Mouse (Mus musculus): ENCODE data around the gene Mtrf1.
A peak's percentile ranks its signal among the peaks of the same experiment; 100 is the strongest.
"Not testable (repeated sequence)": the region's sequence is repeated elsewhere in the genome, so short reads cannot be mapped to it uniquely, and the experiment has no call there.

Mtrf1 gene

GRCm38 (mm10) chr14:79397321-79398122 is at the start of gene Mtrf1:
TSS of gene Mtrf1 (plus strand) at chr14:79397772.
- peak; percentile 89 for DNase-seq (ENCODE audit: low read depth)

GRCm38 (mm10) chr14:79358055-79358454 is 39.5 kb upstream of the Mtrf1 start:
- no peak for DNase-seq (ENCODE audit: low read depth)

DNA sequence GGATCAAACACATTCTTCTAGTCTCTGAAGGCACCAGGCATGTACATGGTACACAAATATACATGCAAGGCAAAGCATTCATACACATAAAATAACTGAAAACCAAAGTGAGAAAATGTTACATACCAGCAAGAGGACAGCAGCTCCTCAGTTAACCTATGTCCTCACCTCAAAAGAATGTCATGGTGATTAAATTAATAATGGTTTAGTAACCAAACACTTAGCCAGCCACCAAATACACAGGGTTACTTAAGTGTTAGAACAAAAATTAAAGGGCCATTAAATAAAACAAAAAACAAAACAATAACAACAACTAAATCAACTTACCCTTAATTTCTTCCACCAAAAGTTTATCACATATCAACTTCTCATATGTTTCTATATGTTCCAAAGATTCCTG is 20.5 kb upstream of the Mtrf1 start:
- no peak for DNase-seq (ENCODE audit: low read depth)

GRCm38 (mm10) chr14:79383120-79383519 is 14.5 kb upstream of the Mtrf1 start:
- no peak for DNase-seq (ENCODE audit: low read depth)

GRCm38 (mm10) chr14:79388304-79388703 is 9.3 kb upstream of the Mtrf1 start:
- no peak for DNase-seq (ENCODE audit: low read depth)

DNA sequence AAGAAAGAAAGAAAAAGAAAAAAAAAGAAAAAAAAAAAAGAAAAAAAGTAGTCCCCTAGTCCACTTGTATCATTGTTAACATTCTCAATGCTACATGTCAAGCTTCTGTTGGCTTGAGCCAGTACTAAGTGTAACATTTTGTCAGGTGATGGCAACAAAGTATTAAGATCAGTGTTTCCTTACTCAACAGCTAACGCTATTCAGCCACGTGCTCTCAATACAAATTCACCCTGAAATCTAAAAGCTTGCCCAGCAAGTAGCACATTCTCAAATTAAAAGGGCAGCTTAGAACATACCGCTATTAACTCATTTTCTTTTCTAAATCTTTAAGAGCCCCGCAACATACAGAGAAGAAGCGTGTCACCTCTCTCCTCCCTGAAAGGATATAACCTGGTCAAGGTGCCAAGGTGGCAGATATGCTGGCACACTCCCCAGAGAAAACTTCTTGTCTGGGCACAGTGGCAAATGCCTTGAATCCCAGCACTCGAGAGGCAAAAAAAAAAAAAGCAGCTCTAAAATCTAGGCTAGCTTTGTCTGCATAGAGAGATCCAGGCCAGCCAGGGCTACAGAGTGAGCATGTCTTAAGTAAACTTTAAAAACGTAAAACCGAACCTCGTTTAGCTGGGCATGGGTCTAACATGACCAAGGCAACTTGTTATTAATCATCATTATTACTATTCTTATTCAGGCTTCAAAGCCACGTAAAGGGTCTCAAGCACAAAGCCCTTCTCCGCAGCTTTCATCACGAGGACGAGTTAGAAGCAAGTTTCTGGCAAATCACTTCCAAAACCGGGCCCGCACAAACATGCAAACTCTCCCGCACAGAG is 7.9 kb upstream of the Mtrf1 start:
- DNase-seq (ENCODE audit: low read depth), result no peak

DNA sequence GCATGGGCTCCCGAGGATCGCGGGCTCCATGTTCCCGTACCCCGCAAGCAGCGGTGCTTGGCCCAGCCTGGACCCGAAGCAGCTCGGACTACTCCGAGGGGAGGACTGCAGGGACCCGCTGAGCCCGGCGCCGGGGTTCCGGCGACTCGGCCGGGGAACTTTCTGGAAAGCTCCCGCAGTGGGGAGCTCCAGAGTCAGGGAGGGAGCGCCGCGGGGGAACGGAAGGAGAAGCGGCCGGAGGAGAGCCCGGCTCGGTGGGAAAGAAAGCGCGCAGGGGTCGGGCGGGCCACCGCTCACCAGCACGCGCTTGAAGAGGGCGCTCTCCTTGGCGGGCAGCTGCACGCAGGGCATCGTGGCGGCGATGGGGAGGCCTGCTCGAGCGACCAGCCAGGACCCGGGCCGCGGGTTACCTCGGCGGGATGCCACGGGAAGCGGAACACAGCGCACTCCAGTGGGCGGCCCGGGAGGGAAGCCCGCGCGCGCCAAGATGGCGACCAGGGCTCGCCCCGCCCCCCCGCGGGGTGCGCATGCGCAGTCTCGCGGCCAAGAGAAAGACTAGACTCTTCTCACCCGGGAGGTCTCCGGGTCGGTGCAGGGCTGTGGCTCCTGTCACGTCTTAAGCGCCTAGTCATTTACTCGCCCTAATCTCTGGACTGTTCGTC is 7.2 kb upstream of the Mtrf1 start, which contains the start of gene Naa16:
Naa16 (minus strand) TSS at position 514 of the 662 bp plus-strand sequence.
- peak; percentile 97 for DNase-seq (ENCODE audit: low read depth)

DNA sequence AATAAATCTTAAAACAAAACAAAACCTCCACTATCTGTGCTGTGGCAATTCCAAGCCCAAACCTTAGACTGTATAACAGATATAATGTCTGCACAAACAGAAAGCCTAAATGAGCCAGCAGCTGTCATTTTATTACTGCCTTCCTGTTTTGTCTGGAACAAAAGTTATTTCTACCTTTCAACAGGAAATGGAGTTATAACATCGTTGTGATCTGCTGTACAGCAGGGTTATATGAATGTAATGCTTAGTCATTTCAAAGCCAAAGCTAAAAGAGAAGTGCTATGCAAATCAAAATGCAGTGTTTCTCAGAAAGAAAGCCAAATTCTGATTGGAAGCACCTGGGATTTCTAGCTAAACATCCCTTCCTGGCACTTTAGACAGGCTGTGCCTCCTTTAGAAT is 4.3 kb upstream of the Mtrf1 start:
- DNase-seq (ENCODE audit: low read depth), result peak; percentile 79

DNA sequence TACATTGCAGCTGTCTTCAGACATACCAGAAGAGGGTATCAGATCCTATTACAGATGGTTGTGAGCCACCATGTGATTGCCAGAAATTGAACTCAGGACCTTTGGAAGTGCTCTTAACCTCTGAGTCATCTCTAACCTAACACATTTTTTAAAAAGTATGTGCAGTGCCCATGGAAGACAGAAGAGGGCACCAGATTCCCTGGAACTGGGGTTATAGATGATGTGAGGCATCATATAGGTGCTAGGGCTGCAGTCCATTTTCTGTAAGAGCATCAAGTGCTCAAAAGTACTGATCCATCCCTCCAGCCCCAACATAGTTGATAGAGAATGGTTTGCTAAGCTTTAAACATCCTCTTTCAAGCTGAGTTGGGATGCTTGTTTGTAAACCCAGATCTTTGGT is 3.0 kb upstream of the Mtrf1 start:
- DNase-seq (ENCODE audit: low read depth), result peak; percentile 92

DNA sequence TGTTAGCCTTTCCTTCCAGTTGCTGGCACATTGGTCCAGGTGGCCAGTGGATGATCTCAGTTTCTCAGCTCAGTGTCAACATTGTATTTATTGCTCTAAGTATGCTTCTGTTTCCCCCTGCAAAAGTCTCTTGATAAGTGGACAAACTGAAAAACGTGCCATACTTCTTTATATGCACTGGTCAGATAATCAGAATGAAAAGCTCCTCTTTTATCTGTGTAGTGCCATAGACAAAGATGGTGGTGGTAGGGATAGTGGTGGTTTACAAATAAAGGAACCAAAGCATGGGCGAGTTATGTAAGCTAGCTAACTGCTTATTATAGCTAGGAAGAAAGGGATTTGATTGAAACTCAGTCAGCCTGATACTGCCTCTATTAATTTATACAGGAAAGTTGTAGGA is 10.1 kb downstream of the Mtrf1 start:
- no peak for DNase-seq (ENCODE audit: low read depth)

DNA sequence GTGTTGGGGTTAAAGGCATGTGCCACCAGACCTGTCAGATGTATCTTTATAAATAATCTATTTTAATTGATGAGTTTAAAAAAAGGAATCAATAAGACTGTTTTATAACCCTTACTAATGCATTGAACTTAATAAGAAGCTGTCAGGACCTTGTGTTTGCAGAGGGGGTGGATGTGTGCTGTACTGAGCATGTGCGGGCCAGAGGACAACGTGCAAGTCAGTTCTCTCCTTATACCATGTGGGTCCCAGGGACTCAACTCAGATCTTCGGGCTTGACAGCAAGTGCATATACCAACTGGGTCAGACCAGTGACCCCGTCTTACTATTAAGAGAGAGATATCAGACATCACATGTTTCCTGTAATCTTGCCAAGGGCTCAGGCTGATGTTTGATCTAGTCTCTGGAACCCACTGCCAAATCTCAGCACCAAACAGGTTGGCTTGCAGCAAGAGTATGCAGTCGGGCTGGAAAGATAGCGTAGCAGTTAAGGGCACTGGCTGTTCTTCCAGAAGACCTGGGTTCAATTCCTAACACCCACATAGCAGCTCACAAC is 11.8 kb downstream of the Mtrf1 start:
- DNase-seq (ENCODE audit: low read depth), result no peak

DNA sequence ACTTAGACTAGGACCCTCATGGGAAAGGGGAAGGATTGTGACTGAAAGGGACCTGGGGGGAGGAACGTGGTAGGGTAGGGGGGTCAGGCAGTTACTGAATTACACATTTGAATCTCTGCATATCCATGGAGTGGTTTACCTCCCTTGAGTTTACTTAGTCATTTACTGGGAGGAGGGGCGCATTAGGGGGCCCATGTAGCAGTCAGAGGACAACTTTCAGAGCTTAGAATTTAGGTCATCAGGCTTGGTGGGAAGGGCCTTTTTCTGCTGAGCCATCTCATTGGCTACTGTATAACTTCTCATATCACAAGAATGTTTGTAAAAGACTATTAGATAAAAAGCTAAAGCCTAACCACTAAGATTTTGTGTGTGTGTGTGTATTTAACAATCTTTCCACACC is 13.1 kb downstream of the Mtrf1 start:
- no peak for DNase-seq (ENCODE audit: low read depth)

GRCm38 (mm10) chr14:79413121-79413520 is 15.5 kb downstream of the Mtrf1 start:
- DNase-seq (ENCODE audit: low read depth), result no peak

DNA sequence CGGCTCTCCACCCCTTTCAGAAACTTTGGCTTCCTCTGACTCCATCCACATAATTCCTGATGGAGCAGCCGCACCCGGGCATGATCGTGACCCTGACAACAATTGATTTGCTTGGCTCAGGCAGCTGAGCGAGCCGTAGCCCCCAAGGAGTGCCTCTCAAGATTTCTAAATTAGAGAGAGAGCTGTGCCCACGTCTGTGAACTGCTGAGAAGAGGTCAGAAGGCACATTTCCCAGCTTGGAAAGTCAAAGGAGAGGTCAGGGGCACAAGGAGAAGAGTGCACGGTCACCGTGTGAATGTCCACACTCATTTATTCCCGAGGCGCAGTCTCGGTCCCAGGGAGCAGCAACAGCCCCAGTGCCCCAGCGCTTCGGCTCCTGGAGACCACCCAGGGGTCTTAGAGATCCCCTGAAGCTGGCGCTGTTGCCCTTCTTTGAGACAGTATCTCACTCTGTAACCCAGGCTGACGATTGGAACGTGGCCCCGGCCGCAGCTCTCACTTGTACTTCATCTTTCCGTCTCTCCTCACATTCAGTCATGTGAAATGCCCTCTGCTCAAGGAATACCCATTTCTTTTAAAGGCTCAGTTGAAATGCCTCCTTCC is 22.6 kb downstream of the Mtrf1 start:
- no peak for DNase-seq (ENCODE audit: low read depth)

- DNase-seq (ENCODE audit: low read depth), result peak; percentile 97
Measured at GRCm38 (mm10) chr14:79425979-79426729, 28.6 kb downstream of the Mtrf1 start, which contains the start of gene Kbtbd7. TSS of gene Kbtbd7 (plus strand) at chr14:79426511.

GRCm38 (mm10) chr14:79426730-79427365 is 29.3 kb downstream of the Mtrf1 start:
- not testable (repeated sequence) for DNase-seq (ENCODE audit: low read depth)

DNA sequence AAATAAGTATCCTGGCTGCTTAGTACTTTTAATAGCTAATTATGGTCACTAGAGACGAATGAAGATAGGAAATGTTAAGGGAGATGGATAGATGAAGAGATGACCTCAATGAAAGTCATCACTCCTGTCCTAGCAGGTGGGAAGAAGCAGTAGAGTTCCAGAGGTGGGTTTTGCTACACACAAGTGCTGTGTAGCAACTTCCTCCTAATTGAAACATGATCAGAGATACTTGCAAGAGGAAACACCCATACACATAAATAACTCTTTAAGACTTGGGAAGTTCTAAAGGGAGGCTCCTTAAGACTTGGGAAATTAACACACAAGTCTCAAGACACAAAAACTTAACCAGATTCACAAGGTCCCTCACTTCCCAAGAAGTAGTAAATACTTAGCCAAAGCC is 36.5 kb downstream of the Mtrf1 start:
- DNase-seq (ENCODE audit: low read depth), result no peak

DNA sequence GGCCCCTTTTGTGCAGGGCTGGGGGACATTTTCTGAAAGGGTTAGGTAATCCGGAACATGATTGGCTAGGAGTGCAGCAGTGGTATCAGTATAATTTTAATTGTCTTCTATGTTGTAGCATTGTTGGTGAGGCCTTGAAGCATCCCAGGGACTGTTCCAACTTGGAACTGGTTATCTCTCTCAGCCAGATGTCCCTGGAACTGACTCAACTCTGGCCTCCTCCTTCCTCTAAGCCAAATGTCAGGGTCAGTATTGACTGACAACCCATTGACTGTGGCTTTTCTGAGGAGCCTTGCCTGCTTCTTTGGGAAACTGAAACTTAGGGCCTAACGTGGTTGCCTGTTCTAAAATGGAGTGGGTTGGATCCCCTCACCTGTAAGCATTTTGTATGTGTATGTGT is 43.1 kb downstream of the Mtrf1 start:
- no peak for DNase-seq (ENCODE audit: low read depth)

GRCm38 (mm10) chr14:79441441-79441840 is 43.9 kb downstream of the Mtrf1 start:
- DNase-seq (ENCODE audit: low read depth), result no peak

- DNase-seq (ENCODE audit: low read depth), result no peak
Measured at GRCm38 (mm10) chr14:79444601-79445000, 47.0 kb downstream of the Mtrf1 start.

Data from induced T-regulatory cell, adult 2 months (primary cell).